Mouse (Mus musculus) lung, postnatal 36 days (tissue): ENCODE results near the gene Abhd12.

ENCODE experiments used
- DNase-seq: peaks from one replicate; pipeline ENCODE4 v3.0.0; 2022; ENCODE audit warnings: mixed read lengths

Abhd12 gene

GRCm38 (mm10) chr2:150793320-150793719 lies 111.2 kb downstream of the Abhd12 start:
- DNase-seq, result no peak

GRCm38 (mm10) chr2:150788768-150789550 lies 115.6 kb downstream of the Abhd12 start:
- DNase-seq, result peak; percentile 88

- no peak for DNase-seq
Observed at GRCm38 (mm10) chr2:150787234-150787771, 117.2 kb downstream of the Abhd12 start.

- peak; percentile 87 for DNase-seq
Observed at GRCm38 (mm10) chr2:150786251-150787180, 118.0 kb downstream of the Abhd12 start, which contains the start of gene Pygb. TSS of gene Pygb (plus strand) at chr2:150786735.

DNA sequence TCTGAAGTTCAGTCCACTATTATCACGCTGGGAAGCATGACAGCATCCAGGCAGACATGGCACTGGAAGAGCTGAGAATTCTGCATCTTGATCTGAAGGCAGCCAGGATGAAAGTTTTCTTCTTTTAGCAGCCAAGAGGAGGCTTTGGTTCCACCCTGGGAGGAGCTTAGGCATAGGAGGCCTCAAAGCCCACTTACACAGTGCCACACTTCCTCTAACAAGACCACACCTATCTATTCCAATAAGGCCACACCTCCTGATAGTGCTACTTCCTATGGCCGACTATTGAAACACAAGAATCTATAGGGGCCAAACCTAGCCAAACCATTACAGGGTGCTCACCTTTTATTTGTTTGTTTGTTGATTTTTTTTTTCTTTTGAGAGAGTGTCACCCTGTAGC lies 121.7 kb downstream of the Abhd12 start:
- DNase-seq, result no peak
